Mouse (Mus musculus) ES-CJ7 (cell line): ENCODE results near the gene Camkk1.

Experiments used
- DNase-seq: peaks from one replicate; pipeline ENCODE4 v3.0.0; 2011; ENCODE audit warnings: low read depth, low spot score

The Camkk1 gene

DNA sequence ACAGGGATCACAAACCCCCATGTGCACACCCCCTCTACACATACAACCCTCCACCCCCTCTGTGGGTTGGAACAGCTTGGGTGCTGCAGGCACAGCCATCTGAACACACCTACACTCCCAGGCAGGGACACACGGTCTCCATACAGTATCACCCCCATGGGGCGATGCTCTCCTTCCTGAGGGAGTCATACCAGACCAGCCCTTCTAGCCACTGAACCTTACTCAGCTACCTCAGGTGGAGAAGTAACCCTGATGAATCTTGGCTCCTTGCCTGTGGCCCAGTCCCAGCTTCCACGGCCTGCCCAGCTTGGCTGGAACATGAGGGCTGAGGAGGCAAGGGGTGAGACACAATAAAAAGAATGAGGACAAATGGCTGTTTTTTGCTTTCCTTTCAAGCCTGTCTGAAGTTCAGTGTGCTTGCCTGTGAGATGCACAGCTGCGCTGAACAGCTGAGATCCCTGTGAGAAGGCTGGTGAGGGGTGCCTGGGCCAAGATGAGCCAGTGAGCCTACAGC, 3.9 kb upstream of the Camkk1 start:
- no peak for DNase-seq

- DNase-seq = no peak
These were observed 3.3 kb upstream of the Camkk1 start for GRCm38 (mm10) chr11:73015391-73016102.

- no peak for DNase-seq
These were observed 2.7 kb upstream of the Camkk1 start for GRCm38 (mm10) chr11:73016103-73016420.

DNA sequence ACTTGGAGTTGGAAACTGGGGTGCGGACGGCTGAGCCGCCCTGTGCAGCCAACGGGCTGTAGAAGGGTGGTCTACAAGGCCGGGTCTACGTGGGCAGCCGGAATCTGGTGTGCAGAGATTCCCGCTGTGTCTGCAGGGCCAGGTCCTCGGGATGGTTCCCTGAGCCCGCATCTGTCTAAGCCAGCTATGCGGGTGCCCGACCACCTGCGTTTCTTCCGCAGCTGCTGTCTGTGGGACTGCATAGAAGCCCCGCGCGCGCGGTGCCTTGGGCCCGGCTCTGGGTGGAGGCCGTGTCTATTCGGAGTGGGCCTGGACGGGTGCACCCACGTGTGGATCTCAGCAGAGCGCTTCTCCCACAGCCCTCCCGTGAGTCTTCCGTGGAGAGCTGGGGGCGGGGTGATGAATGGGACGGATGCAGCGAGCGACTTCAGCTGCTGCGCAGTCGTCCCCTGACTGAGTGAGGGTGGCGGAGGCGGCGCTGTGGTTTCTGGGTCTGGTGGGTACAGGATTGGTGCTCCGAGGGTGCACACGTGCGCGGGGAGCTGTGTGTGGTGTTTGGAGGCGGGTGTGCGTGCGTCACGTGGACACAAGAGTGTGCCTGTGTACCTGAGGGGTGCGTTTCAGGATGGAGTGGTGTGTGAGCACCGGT, 463 bp downstream of the Camkk1 start:
- peak; percentile 36 for DNase-seq

DNA sequence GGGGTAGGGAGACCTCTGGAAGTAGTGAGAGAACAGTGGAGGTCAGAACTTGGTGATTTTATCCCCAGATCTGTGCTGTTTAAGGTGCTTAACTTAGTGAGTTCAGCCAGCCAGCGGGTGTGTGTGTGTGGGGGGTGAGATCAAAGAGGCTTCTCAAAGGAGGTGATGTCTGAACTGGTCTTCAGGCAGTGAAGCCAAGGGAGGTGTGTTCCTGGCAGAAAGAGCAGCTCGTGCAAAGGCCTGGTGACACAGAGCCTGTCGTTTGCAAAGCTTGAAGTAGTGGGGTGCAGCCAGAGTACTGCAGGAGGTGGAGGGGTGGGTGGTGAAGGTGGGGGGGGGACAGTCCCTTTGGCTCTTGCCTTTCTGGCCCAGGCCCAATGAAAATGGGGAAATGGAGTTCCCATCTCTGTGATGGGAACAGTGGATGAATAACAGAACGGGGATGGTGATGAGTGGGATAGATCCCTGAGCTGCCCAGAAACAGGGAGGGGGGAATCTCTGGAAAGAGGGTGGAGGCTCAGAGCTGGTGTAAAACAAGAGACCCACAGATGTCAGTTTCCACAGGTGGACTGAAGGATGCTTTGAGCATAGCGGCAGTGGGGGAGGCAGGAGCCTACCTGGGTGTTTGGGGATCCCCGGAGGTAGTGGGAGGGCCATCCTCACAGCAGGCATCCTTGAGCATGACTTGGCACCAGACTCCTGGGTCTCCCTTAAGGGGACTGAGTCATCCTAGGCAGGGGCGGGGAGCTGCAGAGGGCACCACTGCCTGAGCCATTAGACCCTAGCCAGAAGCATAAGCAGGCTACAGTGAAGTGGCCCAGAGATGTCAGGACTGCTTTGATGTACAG, 2.4 kb downstream of the Camkk1 start:
- DNase-seq = no peak

GRCm38 (mm10) chr11:73023099-73023498, 4.3 kb downstream of the Camkk1 start:
- no peak for DNase-seq

- no peak for DNase-seq
These were observed 5.0 kb downstream of the Camkk1 start for GRCm38 (mm10) chr11:73023827-73024226.

DNA sequence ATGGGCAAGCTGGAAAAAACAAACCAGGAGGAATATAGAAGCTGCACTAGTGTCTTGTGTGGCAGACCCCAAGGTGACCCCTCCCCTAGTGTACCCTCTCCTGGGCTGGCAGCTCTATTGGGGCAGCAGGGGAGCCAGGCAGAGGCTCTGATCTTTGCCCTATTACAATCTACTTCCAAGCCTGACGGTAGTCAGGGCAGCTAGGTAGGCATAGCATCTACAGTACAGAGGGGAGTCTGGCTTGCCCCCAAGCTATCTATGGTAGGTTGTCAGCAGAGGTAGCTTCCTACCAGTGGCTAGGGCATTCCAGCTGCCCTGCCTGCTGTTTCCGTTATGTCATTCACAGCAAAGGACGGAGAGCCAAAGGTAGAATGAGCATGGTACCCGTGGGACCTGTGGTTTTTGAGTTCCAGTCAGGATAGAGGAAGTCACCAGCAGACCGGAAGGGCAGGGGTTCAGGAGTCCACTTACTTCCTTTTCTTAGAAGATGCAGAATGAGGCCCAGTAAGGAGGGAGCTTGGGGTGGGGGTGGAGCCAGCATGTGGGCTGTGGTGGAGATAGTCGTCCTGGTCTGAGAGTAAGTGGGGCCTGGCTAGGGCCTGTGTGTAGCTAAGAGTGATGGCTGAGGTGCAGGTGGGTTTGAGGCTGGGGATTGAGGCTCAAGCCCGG, 5.6 kb downstream of the Camkk1 start:
- no peak for DNase-seq

DNA sequence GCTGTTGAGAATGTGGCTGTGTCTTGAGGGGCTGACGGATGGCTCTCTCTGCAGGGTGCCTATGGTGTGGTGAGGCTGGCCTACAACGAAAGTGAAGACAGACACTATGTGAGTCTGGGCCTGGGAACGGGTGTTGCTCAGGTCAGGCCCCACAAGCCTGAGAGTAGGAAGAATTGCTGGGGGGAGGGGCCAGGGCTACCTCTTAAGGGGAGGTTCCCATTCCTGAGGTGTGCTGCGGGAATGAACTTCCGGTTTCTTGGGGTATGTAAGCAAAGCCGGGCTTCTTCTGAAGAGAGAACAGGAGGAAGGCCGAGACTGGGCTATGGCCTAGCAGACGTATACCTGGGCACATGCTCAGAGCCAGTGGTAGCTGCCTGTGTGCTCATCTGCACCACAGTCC, 8.2 kb downstream of the Camkk1 start:
- DNase-seq = peak; percentile 43

DNA sequence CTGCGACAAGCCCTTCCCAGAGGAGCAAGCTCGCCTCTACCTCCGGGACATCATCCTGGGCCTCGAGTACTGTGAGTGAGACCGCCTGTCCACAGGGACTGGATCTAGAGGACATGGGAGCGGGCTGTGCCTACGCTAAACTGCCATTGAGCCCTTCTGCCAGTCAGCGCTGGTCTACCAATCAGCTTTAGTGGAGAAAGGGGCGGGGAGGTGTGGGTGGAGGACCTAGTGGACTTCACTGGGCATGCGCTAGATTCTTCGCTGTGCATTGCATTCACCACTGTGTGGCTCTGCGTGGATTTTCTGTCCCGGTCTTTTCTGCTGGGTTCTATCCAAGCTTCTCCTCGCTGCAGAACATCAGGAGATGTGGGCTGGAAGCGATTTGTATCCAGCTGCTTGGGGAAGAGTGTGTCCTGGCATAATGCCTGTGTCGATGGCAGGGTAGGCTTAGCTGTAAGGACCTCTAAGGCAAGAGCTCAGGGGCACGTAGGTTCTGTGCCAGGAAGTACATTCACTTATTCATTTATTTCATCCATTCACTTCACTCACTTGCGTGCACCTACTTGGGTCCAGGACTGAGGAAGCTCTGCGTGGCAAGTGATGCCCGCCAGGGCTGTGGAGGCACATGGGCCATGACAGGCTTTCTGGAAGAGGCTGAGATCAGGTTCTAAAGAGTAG, 12.2 kb downstream of the Camkk1 start:
- peak; percentile 85 for DNase-seq

DNA sequence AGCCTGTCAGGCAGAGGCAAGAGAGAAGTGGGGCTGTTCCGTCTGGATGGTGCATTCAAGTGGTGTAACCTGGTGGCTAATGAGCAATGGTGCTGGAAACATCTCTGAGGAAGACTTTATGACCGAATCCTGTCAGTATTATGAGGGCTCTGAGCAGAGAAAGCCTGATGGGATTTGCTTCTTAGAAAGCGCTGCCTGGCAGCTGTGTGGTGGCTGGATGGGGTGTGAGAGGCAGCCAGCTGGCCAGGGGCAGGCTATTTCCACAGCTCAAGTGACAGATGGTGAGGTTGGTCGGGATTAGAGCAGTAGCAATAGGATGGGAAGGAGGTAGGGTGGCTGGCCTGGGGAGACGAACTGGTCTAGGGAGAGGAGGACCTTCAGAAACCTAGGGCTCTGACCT, 12.7 kb downstream of the Camkk1 start:
- no peak for DNase-seq

- no peak for DNase-seq
These were observed 17.3 kb downstream of the Camkk1 start for GRCm38 (mm10) chr11:73036077-73036476.

GRCm38 (mm10) chr11:73036889-73037288, 18.1 kb downstream of the Camkk1 start:
- DNase-seq = peak; percentile 41

- no peak for DNase-seq
These were observed 18.9 kb downstream of the Camkk1 start for GRCm38 (mm10) chr11:73037691-73038090.

DNA sequence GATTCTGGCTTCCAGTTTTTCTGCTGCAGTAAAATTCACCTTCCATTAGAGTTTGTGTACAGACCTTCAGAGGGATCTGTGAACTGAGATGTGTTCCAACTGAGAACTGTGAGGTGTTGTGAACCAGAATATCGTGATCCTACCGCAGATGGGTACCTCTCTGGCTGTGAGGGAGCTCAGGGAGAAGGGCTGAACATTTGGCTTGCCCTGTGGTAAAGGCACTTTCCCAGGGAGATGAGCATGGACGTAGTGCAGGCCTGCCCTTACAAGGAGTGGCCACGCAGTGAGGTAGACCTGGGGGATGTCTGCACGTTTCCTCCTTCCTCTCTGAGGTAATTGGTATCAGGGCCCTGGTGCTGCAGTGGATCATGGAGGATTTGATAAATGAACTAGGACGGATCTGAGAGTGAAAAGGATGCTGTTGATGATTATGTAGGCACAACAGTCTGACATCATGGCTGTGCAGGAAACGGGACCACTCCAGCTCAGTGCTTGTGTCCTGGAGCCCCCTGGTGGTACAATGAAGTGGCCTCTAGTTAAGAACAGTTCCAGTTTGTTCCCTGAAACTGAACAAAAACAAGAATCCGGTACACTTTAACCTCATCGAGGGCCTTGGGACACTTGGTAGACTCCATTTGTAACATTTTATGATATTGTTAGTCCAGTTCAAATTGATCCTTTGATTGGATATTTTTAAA, 20.4 kb downstream of the Camkk1 start:
- peak; percentile 78 for DNase-seq

DNA sequence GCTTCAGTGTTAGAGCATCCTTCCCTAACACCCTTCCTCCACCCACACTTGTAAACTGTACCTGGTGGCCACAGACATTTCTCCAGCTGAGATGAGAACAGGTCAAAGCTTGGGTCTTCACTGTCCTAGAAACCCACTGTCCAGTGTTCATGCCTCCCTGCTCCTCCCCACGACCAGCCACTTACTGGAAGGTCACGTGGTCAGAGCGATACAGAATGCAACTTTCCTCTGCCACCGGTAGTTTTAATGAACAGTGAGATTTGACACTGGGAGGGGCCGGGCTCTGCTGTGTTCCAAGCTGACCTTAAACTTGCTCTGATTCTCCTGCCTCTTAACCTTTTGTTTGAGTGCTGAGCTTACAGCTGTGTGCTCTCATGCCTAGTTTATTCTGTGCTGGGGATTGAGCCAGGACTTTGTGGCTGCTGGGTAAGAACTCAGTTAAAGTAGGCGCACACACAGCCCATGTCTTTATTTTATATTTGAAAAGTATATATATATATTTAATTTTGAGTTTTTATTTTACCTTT, 25.5 kb downstream of the Camkk1 start:
- DNase-seq = no peak

- peak; percentile 60 for DNase-seq
These were observed 26.0 kb downstream of the Camkk1 start for GRCm38 (mm10) chr11:73044789-73045188.

DNA sequence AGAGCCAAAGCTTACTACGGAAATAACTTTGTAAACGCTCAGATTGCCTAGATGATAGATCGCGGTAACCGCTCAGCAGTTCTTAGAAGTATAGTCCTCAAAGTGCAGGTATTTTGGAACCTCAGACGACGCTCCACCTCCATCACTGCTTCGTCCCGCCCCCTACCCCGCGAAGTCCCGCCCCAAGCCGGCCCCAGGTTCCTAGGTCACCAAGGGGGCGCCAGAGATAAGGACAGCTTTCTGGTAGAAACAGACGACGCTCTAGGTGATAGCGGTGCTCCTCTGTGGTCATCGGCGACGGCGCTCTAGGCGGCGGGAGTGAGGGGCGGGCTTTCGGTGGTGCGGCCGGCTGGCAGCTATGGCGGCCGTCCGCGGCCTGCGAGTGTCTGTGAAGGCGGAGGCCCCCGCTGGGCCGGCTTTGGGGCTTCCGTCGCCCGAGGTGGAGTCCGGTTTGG, 28.8 kb downstream of the Camkk1 start, which contains the start of gene Ncbp3:
Gene Ncbp3 (plus strand): TSS at position 242 of the 455 bp plus-strand sequence.
- DNase-seq = peak; percentile 99

DNA sequence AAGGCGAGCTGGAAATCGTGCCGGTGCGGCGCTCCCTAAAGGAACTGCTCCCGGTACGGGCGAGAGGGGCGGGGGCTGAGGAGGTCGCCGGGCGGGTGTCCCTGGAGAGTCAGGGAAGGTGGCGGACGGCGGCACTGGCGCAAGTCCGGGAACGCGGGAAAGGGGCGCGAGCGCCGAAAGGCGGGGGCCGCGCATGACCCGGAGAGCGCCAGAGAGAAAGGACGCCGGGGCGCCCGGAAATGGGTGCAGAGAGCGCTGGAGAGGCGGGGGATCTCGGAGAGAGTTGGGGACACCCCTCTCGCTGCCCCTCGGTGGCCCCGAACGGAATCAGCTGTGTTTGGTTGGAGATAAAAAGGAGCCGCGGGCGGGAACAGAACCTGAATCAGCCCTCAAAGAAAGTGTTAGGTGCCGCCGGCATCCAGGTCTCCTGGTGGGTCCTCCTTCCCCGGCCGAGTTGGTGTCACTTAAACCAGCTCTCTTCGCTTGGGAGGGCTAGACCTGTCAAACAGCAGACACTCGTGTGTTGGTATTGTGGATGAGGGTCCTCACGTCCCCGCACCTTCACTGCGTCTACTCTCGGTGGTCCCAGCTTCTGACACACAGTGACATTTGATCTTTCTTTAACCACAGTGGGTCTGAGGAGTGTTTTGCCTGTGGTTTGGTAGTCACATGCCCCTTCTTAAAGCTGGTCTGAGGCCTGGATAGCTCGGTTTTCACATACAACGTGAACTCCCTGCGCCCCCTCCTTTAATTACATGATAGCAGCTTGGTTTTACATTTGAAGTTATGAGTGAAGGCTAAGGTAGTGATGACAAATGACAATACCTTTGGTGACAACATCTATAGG, 29.4 kb downstream of the Camkk1 start:
- DNase-seq = no peak
